In genomic region chr3:58058134-58058533, GRCm38 (mm10) we compare ENCODE assay signal across 17 mouse cellular contexts.
A peak's percentile ranks its signal among the peaks of the same experiment; 100 is the strongest.
DNase-seq lines count a peak whose midpoint lies in the region; ATAC-seq lines count a peak whose summit lies in the region.
"Had no signal": no experiment of that assay in that cellular context is flagged by ENCODE, and none has a peak within 500 bp of the region (broad histone marks: within the 10 kb centered on the region; RNA-seq: fewer than 3 reads in every experiment).

No protein-coding gene starts in this region.

- no peak overlapping the region for H3K4me3 ChIP-seq in hindbrain, embryonic 13.5 days
- no peak overlapping the region for H3K4me3 ChIP-seq in midbrain, embryonic 15.5 days
- H3K4me3 ChIP-seq: liver, embryonic 15.5 days had no signal

- H3K9me3 ChIP-seq in hindbrain, embryonic 13.5 days = no peaks in the 10 kb centered on the region
- H3K9me3 ChIP-seq in midbrain, embryonic 15.5 days = no peaks in the 10 kb centered on the region
- H3K9me3 ChIP-seq: liver, embryonic 15.5 days had no signal

- no peaks in the 10 kb centered on the region for H3K27me3 ChIP-seq in hindbrain, embryonic 13.5 days
- no peaks in the 10 kb centered on the region for H3K27me3 ChIP-seq in midbrain, embryonic 15.5 days (replicated peaks)
- H3K27me3 ChIP-seq: liver, embryonic 15.5 days; Patski had no signal

- no peaks in the 10 kb centered on the region for H3K36me3 ChIP-seq in hindbrain, embryonic 13.5 days
- no peaks in the 10 kb centered on the region for H3K36me3 ChIP-seq in midbrain, embryonic 15.5 days (replicated peaks)
- H3K36me3 ChIP-seq: liver, embryonic 15.5 days had no signal

- no peak overlapping the region for H3K27ac ChIP-seq in hindbrain, embryonic 13.5 days
- H3K27ac ChIP-seq in midbrain, embryonic 15.5 days = no peak overlapping the region
- H3K27ac ChIP-seq: liver, embryonic 15.5 days had no signal

- WGBS in hindbrain, embryonic 13.5 days = 19% methylated on average over 10 of the region's 10 CpGs
- WGBS in midbrain, embryonic 15.5 days = 22% methylated on average over 10 of the region's 10 CpGs

- H3K4me2 ChIP-seq in hindbrain, embryonic 13.5 days = peak overlapping the region; percentile 11; the same call in 1 of the 2 replicates
- H3K4me2 ChIP-seq in midbrain, embryonic 15.5 days = no peak overlapping the region
- H3K4me2 ChIP-seq: liver, embryonic 15.5 days had no signal

- ATAC-seq in hindbrain, embryonic 13.5 days (ENCODE audit: low FRiP score) = peak; percentile 72; the same call in 1 of the 2 replicates
- peak; percentile 45; the same call in 1 of the 2 replicates for ATAC-seq in midbrain, embryonic 15.5 days (replicated peaks)
- no peak for ATAC-seq in megakaryocyte progenitor cell, adult 5-6 weeks (replicated peaks; ENCODE audit: poor library complexity)
- ATAC-seq: CD4-positive, CD25-positive, alpha-beta regulatory T cell, adult 4 months; Patski had no signal

- peak; percentile 61 for DNase-seq in ES-CJ7 (ENCODE audit: low read depth, low spot score)
- peak; percentile 1 for DNase-seq in WW6 (ENCODE audit: low read depth, low spot score)
- no peak for DNase-seq in frontal cortex, adult 2 months (ENCODE audit: extremely low spot score in 1 of 2, low spot score in 1 of 2)
- DNase-seq in right cerebral cortex, adult 2 months (ENCODE audit: low spot score in 2 of 2) = no peak
- no peak for DNase-seq in adrenal gland, postnatal 4 days (ENCODE audit: low spot score in 2 of 2)
- DNase-seq: adrenal gland, postnatal 10 days; cerebellum, postnatal 25 days; heart, adult 18-20 months; kidney, postnatal 14 days; spleen, adult 18-20 months; thymus, postnatal 4 days had no signal

- peaks cover 5% of the 10 kb centered on the region; the same call in 1 of the 2 replicates for H3K4me1 ChIP-seq in hindbrain, embryonic 13.5 days (replicated peaks)
- H3K4me1 ChIP-seq in midbrain, embryonic 15.5 days = no peaks in the 10 kb centered on the region

- H3K9ac ChIP-seq in hindbrain, embryonic 13.5 days = 0 out of 2 replicates have a peak overlapping the region, but pooled peaks have one; percentile 5
- no peak overlapping the region for H3K9ac ChIP-seq in midbrain, embryonic 15.5 days
- H3K9ac ChIP-seq: liver, embryonic 15.5 days had no signal

Comparison
In these comparisons a context has a peak if more than half of its experiments do, and no peak if none do; other contexts are left out.
1. DNase-seq: peak in ES-CJ7 (single experiment) and WW6 (single experiment); none in frontal cortex, adult 2 months (0 of 2), right cerebral cortex, adult 2 months (0 of 2) and adrenal gland, postnatal 4 days (0 of 2).